Mouse (Mus musculus) G1E-ER4 (cell line): Measurements from ENCODE around the gene Fam71f1. TPM values are rescaled to one million over a fixed set of nuclear protein-coding genes. Genes with fewer than 3 reads are reported as not detected.

Experiments used
- GATA1 ChIP-seq: IDR thresholded peaks from one replicate; pipeline ENCODE4 v1.8.0; 2012; ENCODE audit warnings: low read length, inconsistent platforms
- polyA plus RNA-seq: library from polyadenylated mRNA; stranded (reverse); fragments of >175 nt; gene quantifications from 2 replicates; pipeline ENCODE4 v1.2.3, GENCODE M21; 2012

The Fam71f1 gene
- polyA plus RNA-seq: not detected in 2 replicates

- TF ChIP-seq GATA1: no peak
Observed at GRCm38 (mm10) chr6:29318879-29319278, at the start of gene Fam71f1. Fam71f1 (plus strand) TSS chr6:29319140.

GRCm38 (mm10) chr6:29270961-29271360, 48.0 kb upstream of the Fam71f1 start:
- no peak for TF ChIP-seq GATA1

GRCm38 (mm10) chr6:29272312-29273072, 46.4 kb upstream of the Fam71f1 start, which contains the start of gene Hilpda:
Hilpda (plus strand) TSS chr6:29272488.
- no peak for TF ChIP-seq GATA1

- TF ChIP-seq GATA1: no peak
Observed at GRCm38 (mm10) chr6:29276746-29277145, 42.2 kb upstream of the Fam71f1 start.

- TF ChIP-seq GATA1: no peak
Observed at GRCm38 (mm10) chr6:29278513-29279267, 40.2 kb upstream of the Fam71f1 start.

- no peak for TF ChIP-seq GATA1
Observed at GRCm38 (mm10) chr6:29279293-29279692, 39.6 kb upstream of the Fam71f1 start, which contains the start of gene Fam71f2. Fam71f2 (plus strand) TSS chr6:29279593.

- no peak for TF ChIP-seq GATA1
Observed at GRCm38 (mm10) chr6:29280671-29281070, 38.3 kb upstream of the Fam71f1 start.

- no peak for TF ChIP-seq GATA1
Observed at GRCm38 (mm10) chr6:29286870-29287269, 32.1 kb upstream of the Fam71f1 start.

- TF ChIP-seq GATA1: no peak
Observed at GRCm38 (mm10) chr6:29287481-29287880, 31.5 kb upstream of the Fam71f1 start.

GRCm38 (mm10) chr6:29287944-29288343, 31.0 kb upstream of the Fam71f1 start:
- TF ChIP-seq GATA1: no peak

GRCm38 (mm10) chr6:29288651-29289050, 30.3 kb upstream of the Fam71f1 start:
- no peak for TF ChIP-seq GATA1

GRCm38 (mm10) chr6:29299112-29299511, 19.8 kb upstream of the Fam71f1 start:
- TF ChIP-seq GATA1: no peak

GRCm38 (mm10) chr6:29303251-29303650, 15.7 kb upstream of the Fam71f1 start:
- no peak for TF ChIP-seq GATA1

GRCm38 (mm10) chr6:29303726-29304125, 15.2 kb upstream of the Fam71f1 start:
- TF ChIP-seq GATA1: no peak

- no peak for TF ChIP-seq GATA1
Observed at GRCm38 (mm10) chr6:29305462-29305861, 13.5 kb upstream of the Fam71f1 start.

GRCm38 (mm10) chr6:29308846-29309605, 9.9 kb upstream of the Fam71f1 start:
- no peak for TF ChIP-seq GATA1
